Mouse (Mus musculus) kidney, adult 8-10 months (tissue): ENCODE data around the gene Gucy2c.

Experiments
- DNase-seq, 2 experiments: peaks; one replicate each; pipeline ENCODE4 v3.0.0; 2022

Gene Gucy2c

GRCm38 (mm10) chr6:136723171-136723570, 58.4 kb downstream of the Gucy2c start:
- no peak for DNase-seq

GRCm38 (mm10) chr6:136722565-136722964, 59.0 kb downstream of the Gucy2c start:
- DNase-seq, result no peak

GRCm38 (mm10) chr6:136721925-136722324, 59.6 kb downstream of the Gucy2c start:
- DNase-seq, result peak; percentile 29 to 68

GRCm38 (mm10) chr6:136720436-136720835, 61.1 kb downstream of the Gucy2c start:
- DNase-seq, result no peak

GRCm38 (mm10) chr6:136715881-136716431, 65.6 kb downstream of the Gucy2c start:
- no peak for DNase-seq

GRCm38 (mm10) chr6:136714097-136714496, 67.5 kb downstream of the Gucy2c start:
- no peak for DNase-seq

- no peak for DNase-seq
Measured at GRCm38 (mm10) chr6:136710408-136710807, 71.2 kb downstream of the Gucy2c start.

GRCm38 (mm10) chr6:136708597-136708996, 73.0 kb downstream of the Gucy2c start:
- DNase-seq, result no peak

GRCm38 (mm10) chr6:136701878-136702277, 79.7 kb downstream of the Gucy2c start:
- no peak for DNase-seq

- DNase-seq, result no peak
Measured at GRCm38 (mm10) chr6:136701185-136701584, 80.4 kb downstream of the Gucy2c start.

GRCm38 (mm10) chr6:136691314-136691713, 90.3 kb downstream of the Gucy2c start:
- no peak for DNase-seq

- DNase-seq, result no peak
Measured at GRCm38 (mm10) chr6:136690527-136690926, 91.0 kb downstream of the Gucy2c start.

GRCm38 (mm10) chr6:136689790-136690413, 91.7 kb downstream of the Gucy2c start:
- no peak for DNase-seq

- DNase-seq, result no peak
Measured at GRCm38 (mm10) chr6:136685433-136685832, 96.1 kb downstream of the Gucy2c start.

- DNase-seq, result no peak
Measured at GRCm38 (mm10) chr6:136683410-136684334, 97.9 kb downstream of the Gucy2c start.

GRCm38 (mm10) chr6:136679381-136679780, 102.2 kb downstream of the Gucy2c start:
- DNase-seq, result no peak

- no peak for DNase-seq
Measured at GRCm38 (mm10) chr6:136674935-136675334, 106.6 kb downstream of the Gucy2c start.

- no peak for DNase-seq
Measured at GRCm38 (mm10) chr6:136672467-136672866, 109.1 kb downstream of the Gucy2c start.

GRCm38 (mm10) chr6:136669274-136669673, 112.3 kb downstream of the Gucy2c start:
- no peak for DNase-seq

GRCm38 (mm10) chr6:136668266-136668986, 113.1 kb downstream of the Gucy2c start:
- no peak for DNase-seq

GRCm38 (mm10) chr6:136662063-136662462, 119.5 kb downstream of the Gucy2c start:
- DNase-seq, result no peak

- peak; percentile 57 to 59 for DNase-seq
Measured at GRCm38 (mm10) chr6:136661706-136662016, 119.9 kb downstream of the Gucy2c start, which contains the start of gene Plbd1. Gene Plbd1 (minus strand): TSS chr6:136661928.
